24 mouse cellular contexts compared by ENCODE assay signal in genomic region chr12:4706175-4706574, GRCm38 (mm10). TPM values are rescaled to one million over a fixed set of nuclear protein-coding genes. Genes with fewer than 3 reads are reported as not detected.
"Had no signal": no experiment of that assay in that cellular context is flagged by ENCODE, and none has a peak within 500 bp of the region (broad histone marks: within the 10 kb centered on the region; RNA-seq: fewer than 3 reads in every experiment).

No protein-coding gene starts in this region.

- H3K4me3 ChIP-seq: gastrocnemius, adult 2 months; heart, adult 2 months; heart, embryonic 12.5 days; hindbrain, embryonic 10.5 days; hindbrain, embryonic 12.5 days; layer of hippocampus, adult 2 months; left cerebral cortex, adult 2 months; limb, embryonic 10.5 days; limb, embryonic 12.5 days had no signal

- H3K4me2 ChIP-seq: heart, embryonic 12.5 days; hindbrain, embryonic 12.5 days; hindbrain, embryonic 14.5 days; limb, embryonic 12.5 days had no signal

- H3K27me3 ChIP-seq: heart, embryonic 12.5 days; hindbrain, embryonic 12.5 days; limb, embryonic 12.5 days had no signal

- H3K9ac ChIP-seq: heart, embryonic 12.5 days; hindbrain, embryonic 12.5 days; hindbrain, embryonic 14.5 days; limb, embryonic 12.5 days had no signal

- H3K9me3 ChIP-seq: heart, embryonic 12.5 days; hindbrain, embryonic 10.5 days; hindbrain, embryonic 12.5 days; limb, embryonic 10.5 days; limb, embryonic 12.5 days had no signal

- H3K4me1 ChIP-seq: hindbrain, embryonic 10.5 days; hindbrain, embryonic 12.5 days; limb, embryonic 10.5 days; limb, embryonic 12.5 days had no signal

- DNase-seq: gastrocnemius, adult 2 months; gastrocnemius, postnatal 10 days; gastrocnemius, postnatal 25 days; heart, adult 2 months; heart, postnatal 10 days; heart, postnatal 36 days; kidney, adult 18-20 months; kidney, adult 8-10 months; kidney, postnatal 10 days; kidney, postnatal 25 days; kidney, postnatal 4 days; liver had no signal

- H3K27ac ChIP-seq: gastrocnemius, adult 2 months; heart, adult 2 months; hindbrain, embryonic 10.5 days; hindbrain, embryonic 12.5 days; hindbrain, embryonic 14.5 days; layer of hippocampus, adult 2 months; left cerebral cortex, adult 2 months; limb, embryonic 10.5 days; limb, embryonic 12.5 days had no signal

- ATAC-seq: forebrain, embryonic 16.5 days; hindbrain, embryonic 16.5 days; inflammation-experienced regulatory T-cells, adult 6 months; intestine, embryonic 16.5 days had no signal

RNA-seq across cellular contexts. Expression of gene Fam228a, which starts 32.1 kb away (rescaled TPM):
- total RNA-seq: heart, adult 2 months; heart, postnatal 36 days had no signal
